Mouse (Mus musculus): ENCODE data around the gene Nipsnap3b.

Nipsnap3b gene

GRCm38 (mm10) chr4:53011732-53012361 is at the start of gene Nipsnap3b:
Gene Nipsnap3b (plus strand): TSS chr4:53011880.
- DNase-seq (ENCODE audit: low spot score in 2 of 2), result peak; percentile 92 to 96

- no peak for DNase-seq (ENCODE audit: low spot score in 2 of 2)
Observed at GRCm38 (mm10) chr4:52964247-52964646, 47.4 kb upstream of the Nipsnap3b start, which contains the start of gene Olfr270. Gene Olfr270 (plus strand): TSS chr4:52964547.

GRCm38 (mm10) chr4:52985216-52985615 is 26.5 kb upstream of the Nipsnap3b start:
- no peak for DNase-seq (ENCODE audit: low spot score in 2 of 2)

- DNase-seq (ENCODE audit: low spot score in 2 of 2), result no peak
Observed at GRCm38 (mm10) chr4:52986266-52986665, 25.4 kb upstream of the Nipsnap3b start.

- DNase-seq (ENCODE audit: low spot score in 2 of 2), result no peak
Observed at GRCm38 (mm10) chr4:52989248-52989647, 22.4 kb upstream of the Nipsnap3b start, which contains the start of gene Nipsnap3a. Gene Nipsnap3a (plus strand): TSS chr4:52989272.

- no peak for DNase-seq (ENCODE audit: low spot score in 2 of 2)
Observed at GRCm38 (mm10) chr4:52999449-52999848, 12.2 kb upstream of the Nipsnap3b start.

GRCm38 (mm10) chr4:53000154-53000553 is 11.5 kb upstream of the Nipsnap3b start:
- no peak for DNase-seq (ENCODE audit: low spot score in 2 of 2)

GRCm38 (mm10) chr4:53009183-53009582 is 2.5 kb upstream of the Nipsnap3b start:
- no peak for DNase-seq (ENCODE audit: low spot score in 2 of 2)

GRCm38 (mm10) chr4:53009871-53010270 is 1.8 kb upstream of the Nipsnap3b start:
- DNase-seq (ENCODE audit: low spot score in 2 of 2), result no peak

- no peak for DNase-seq (ENCODE audit: low spot score in 2 of 2)
Observed at GRCm38 (mm10) chr4:53014421-53014820, 2.7 kb downstream of the Nipsnap3b start.

GRCm38 (mm10) chr4:53015024-53015423 is 3.3 kb downstream of the Nipsnap3b start:
- no peak for DNase-seq (ENCODE audit: low spot score in 2 of 2)

- no peak for DNase-seq (ENCODE audit: low spot score in 2 of 2)
Observed at GRCm38 (mm10) chr4:53018392-53018791, 6.7 kb downstream of the Nipsnap3b start.

- DNase-seq (ENCODE audit: low spot score in 2 of 2), result no peak
Observed at GRCm38 (mm10) chr4:53023189-53023925, 11.7 kb downstream of the Nipsnap3b start.

GRCm38 (mm10) chr4:53024397-53024796 is 12.7 kb downstream of the Nipsnap3b start:
- DNase-seq (ENCODE audit: low spot score in 2 of 2), result no peak

GRCm38 (mm10) chr4:53027811-53028210 is 16.1 kb downstream of the Nipsnap3b start:
- DNase-seq (ENCODE audit: low spot score in 2 of 2), result no peak

GRCm38 (mm10) chr4:53030326-53030948 is 18.8 kb downstream of the Nipsnap3b start:
- DNase-seq (ENCODE audit: low spot score in 2 of 2), result no peak

GRCm38 (mm10) chr4:53043819-53044218 is 32.1 kb downstream of the Nipsnap3b start:
- DNase-seq (ENCODE audit: low spot score in 2 of 2), result no peak

GRCm38 (mm10) chr4:53045807-53046206 is 34.1 kb downstream of the Nipsnap3b start:
- DNase-seq (ENCODE audit: low spot score in 2 of 2), result no peak

GRCm38 (mm10) chr4:53046238-53047022 is 34.8 kb downstream of the Nipsnap3b start:
- DNase-seq (ENCODE audit: low spot score in 2 of 2), result no peak

- no peak for DNase-seq (ENCODE audit: low spot score in 2 of 2)
Observed at GRCm38 (mm10) chr4:53062301-53063008, 50.8 kb downstream of the Nipsnap3b start.
